Mouse (Mus musculus) brain, embryonic 14.5 days (tissue): ENCODE measurements at regions not wholly inside any gene's neighbourhood (a gene's known extent, or its start where the extent isn't known, plus 50 kb on each side); places are given as distances from the start of the nearest gene placed in this dataset.

Source experiments
- DNase-seq: peaks from one replicate; pipeline ENCODE4 v3.0.0-alpha.2; 2011; ENCODE audit warnings: low read depth
- CTCF ChIP-seq: fragments of 200-500 bp; IDR thresholded peaks from 2 replicates; pipeline ENCODE4 v1.5.1; 2012; ENCODE audit warnings: inconsistent platforms, mild to moderate bottlenecking, moderate library complexity, borderline replicate concordance; ENCODE audit not compliant: insufficient read depth, insufficient read length; ENCODE audit errors: extremely low read depth
- POLR2A ChIP-seq: fragments of 200-500 bp; IDR thresholded peaks from 2 replicates; pipeline ENCODE4 v1.6.1; 2012; ENCODE audit warnings: mild to moderate bottlenecking, inconsistent platforms, borderline replicate concordance; ENCODE audit not compliant: poor library complexity, insufficient read depth, insufficient read length, severe bottlenecking; ENCODE audit errors: extremely low read depth

DNA sequence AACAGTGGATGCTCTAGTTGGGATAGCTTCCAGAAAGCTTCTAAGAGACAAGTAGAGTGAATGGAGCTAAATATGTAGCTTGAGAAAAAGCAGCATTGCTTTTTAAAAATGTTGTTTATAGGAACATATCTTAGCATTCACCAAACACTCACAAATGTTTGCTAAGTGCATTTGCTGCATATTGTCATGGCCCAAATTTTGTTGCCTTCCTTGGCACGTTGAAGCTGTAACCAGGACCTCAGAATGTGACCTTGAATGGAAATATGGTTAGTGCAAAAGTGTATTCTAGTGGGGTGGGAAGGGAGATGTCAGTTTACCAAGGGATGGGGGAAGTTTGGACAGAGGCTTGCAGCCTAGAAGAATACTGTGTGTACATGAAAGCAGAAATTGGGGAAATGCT, 166.9 kb upstream of the Rxylt1 start:
- no peak for TF ChIP-seq POLR2A
- no peak for TF ChIP-seq CTCF
- DNase-seq: no peak

DNA sequence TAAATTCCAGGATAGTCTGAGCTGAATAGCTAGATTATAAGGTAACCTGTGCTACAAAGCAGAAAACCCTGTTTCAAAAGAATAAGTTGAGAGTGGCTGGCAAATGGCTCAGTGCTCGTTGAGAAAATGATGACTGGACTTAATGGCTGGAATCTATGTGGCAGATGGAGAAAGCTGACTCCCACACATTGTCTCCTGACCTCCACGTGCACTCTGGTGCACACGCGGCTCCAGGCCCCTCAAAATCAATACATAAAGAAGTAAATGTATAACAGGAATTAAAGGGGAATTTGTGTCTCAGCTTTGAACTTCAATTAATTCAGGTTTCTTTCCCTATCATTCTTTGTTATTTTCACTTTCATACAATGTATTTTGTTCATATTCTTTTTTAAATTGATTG, 162.2 kb upstream of the Rxylt1 start:
- TF ChIP-seq CTCF (no peak), POLR2A (no peak)
- no peak for DNase-seq

DNA sequence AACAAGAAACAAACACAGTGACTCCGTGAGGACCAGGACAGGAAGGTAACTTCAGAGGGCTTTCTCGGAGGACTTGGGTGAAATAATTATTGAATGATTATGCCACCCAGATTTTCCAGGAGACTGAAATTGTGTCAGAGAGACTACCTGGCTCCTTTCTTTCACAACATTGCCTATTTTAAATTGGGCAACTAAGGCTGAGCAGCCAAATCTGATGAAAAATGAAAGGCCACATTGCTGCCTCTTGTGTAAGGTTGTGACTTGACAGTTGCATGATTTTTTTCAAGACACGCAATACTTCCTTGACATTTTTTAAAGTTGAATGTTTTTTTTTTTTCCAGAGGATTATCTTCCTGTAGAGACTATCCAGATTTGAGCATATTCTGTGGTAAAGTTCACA, 161.5 kb upstream of the Rxylt1 start:
- TF ChIP-seq POLR2A (no peak), CTCF (no peak)
- no peak for DNase-seq

- DNase-seq: no peak
- no peak for TF ChIP-seq POLR2A
Measured at GRCm38 (mm10) chr10:122231818-122232217, 134.6 kb upstream of the Rxylt1 start.

DNA sequence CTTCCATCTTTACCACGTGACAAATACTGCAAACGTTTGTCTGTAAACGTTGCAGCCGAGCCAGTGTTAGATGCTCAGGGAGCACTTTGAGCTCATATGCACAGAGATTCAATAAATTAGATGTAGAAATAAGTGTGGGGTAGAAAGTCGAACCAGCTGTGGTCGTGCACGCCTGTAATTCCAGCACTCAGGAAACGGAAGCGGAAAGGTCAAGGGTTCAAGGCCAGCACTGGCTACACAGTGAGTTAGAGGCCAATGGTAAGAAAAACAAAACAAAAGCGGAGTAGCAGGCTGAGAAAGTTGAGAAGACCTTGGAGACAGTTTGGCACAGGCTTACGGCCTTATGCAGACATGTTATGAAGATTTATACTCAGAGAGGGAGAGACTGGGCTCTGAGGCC, 133.6 kb upstream of the Rxylt1 start:
- TF ChIP-seq POLR2A (no peak), CTCF (no peak)
- no peak for DNase-seq

- TF ChIP-seq CTCF: no peak
- no peak for TF ChIP-seq POLR2A
- no peak for DNase-seq
Measured at GRCm38 (mm10) chr10:122225679-122226078, 128.5 kb upstream of the Rxylt1 start.

- DNase-seq: no peak
- no peak for TF ChIP-seq CTCF
- TF ChIP-seq POLR2A: no peak
Measured at GRCm38 (mm10) chr10:122223076-122223475, 125.9 kb upstream of the Rxylt1 start.

DNA sequence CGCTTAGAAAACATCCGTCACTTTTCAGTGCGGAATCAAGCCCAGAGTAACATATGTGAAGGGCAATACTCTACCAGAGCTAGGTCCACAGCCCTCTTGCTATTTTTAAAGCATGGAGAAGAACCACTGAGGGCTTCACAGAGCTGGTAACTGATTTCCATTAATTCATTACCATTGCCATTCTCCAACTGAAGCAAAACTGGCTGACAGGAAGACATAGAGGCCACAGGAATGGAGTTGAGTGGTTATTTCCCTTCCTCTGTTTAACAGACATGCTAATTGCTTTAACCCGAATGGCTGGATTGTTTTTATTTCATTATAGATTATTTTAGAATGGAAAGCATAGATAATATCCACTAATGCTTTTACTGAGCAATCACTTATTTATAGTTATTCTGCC, 120.4 kb upstream of the Rxylt1 start:
- TF ChIP-seq POLR2A (no peak), CTCF (no peak)
- DNase-seq: no peak

- TF ChIP-seq CTCF: no peak
- TF ChIP-seq POLR2A: no peak
- DNase-seq: peak; percentile 30
Measured at GRCm38 (mm10) chr10:122199791-122200190, 102.6 kb upstream of the Rxylt1 start.

- TF ChIP-seq POLR2A: no peak
- no peak for TF ChIP-seq CTCF
- DNase-seq: no peak
Measured at GRCm38 (mm10) chr10:122197703-122198102, 100.5 kb upstream of the Rxylt1 start.

- TF ChIP-seq POLR2A (no peak), CTCF (no peak)
- no peak for DNase-seq
Measured at GRCm38 (mm10) chr10:122194139-122194538, 97.0 kb upstream of the Rxylt1 start.

GRCm38 (mm10) chr10:122193343-122193742, 96.2 kb upstream of the Rxylt1 start:
- TF ChIP-seq CTCF: no peak
- TF ChIP-seq POLR2A: no peak
- DNase-seq: no peak
